Mouse (Mus musculus): Measurements from ENCODE around the gene Olfr1447.

Gene Olfr1447

DNA sequence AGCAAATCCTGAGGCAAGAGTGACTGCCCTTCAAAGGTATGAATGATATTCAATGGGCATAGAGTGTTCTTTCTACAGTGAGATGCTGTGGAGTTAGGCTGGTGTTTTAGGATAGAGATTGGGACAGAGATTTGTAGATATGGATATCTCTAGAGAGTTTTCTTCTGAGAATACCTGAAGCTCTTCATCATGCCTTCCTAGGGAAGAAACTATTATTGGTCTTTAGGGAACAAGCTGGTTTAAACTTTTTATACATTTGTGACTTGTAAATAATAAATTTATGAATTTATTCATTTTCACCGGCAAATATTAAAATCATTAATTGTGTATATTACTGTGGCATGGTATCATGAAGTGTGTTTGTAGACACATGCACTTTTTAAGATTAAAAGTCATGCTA lies at the start of gene Olfr1447:
Olfr1447 (minus strand) TSS at position 101 of the 400 bp plus-strand sequence.
- DNase-seq (ENCODE audit: low read depth, low spot score) = no peak

DNA sequence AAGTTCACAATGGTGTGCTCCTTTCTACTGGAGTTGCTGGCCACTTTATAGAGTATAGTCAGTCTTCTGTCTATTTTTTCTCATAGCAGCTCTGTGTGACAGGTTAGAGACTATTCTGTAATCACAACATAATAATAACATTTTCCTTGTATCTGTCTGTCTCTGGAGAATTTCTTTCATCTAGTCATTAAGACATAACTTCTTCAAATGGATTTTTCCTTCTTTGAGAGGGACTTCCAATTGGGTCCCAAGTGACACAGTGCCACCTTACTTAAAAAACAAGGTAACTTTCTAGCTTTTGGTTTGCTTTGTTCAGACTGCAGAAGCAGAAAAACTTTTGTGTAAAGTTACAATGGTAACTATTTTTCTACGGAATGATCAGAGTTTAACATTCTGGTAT lies 46.4 kb upstream of the Olfr1447 start, which contains the start of gene Olfr1450:
Olfr1450 (plus strand) TSS at position 301 of the 400 bp plus-strand sequence.
- DNase-seq (ENCODE audit: low read depth, low spot score) = no peak

DNA sequence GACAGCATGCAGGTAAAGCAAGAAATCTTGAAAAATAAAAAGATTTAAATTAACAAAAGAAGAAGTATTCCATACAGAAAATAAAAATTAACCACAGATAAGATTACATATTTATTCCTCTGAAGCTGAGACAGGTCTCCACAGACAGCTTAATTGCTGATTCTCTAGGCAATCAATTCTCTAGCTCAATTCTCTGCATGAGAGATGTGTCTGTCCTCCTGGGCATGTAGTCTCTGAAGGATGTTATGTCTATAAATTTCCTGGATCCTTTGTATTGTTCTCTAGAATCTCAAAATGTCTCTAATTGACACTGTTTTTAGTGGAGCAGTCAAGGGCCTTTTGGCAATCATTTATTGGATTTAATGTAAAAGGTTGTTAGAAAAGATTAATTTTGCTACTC lies 27.0 kb upstream of the Olfr1447 start, which contains the start of gene Olfr1449:
Olfr1449 (plus strand) TSS at position 301 of the 400 bp plus-strand sequence.
- DNase-seq (ENCODE audit: low read depth, low spot score) = no peak

DNA sequence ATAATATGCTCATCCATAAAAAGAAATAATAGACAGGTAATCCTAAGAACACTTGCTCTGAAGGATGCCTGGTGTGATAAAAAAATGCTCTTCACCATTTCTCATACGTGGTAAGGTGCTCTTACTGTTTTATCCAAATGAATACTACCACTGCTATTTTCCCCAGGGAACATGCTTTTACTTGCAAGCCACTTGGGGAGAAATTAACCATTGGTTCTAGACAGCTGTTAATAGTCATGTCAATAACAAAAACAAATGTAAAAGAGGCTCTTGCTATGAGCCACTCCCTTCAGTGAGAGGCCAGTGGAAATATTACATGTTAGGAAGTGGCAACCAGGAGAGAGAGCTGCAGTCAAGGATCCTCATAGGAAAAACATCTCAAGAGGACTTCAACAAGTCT lies 20.8 kb upstream of the Olfr1447 start, which contains the start of gene Olfr1448:
Olfr1448 (minus strand) TSS at position 101 of the 400 bp plus-strand sequence.
- no peak for DNase-seq (ENCODE audit: low read depth, low spot score)

DNA sequence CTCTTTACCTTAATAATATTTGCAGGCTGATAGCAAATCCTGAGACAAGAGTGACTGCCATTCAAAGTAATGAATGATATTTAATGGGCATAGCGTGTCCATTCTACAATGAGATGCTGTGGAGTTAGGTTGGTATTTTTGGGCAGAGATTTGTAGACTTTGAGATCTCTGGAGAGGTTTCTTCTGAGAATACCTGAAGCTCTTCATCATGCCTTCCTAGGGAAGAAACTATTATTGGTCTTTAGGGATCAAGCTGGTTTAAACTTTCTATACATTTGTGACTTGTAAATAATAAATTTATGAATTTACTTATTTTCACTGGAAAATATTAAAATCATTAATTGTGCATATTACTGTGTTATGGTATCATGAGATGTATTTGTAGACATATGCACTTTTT lies 10.1 kb downstream of the Olfr1447 start, which contains the start of gene Olfr1446:
Olfr1446 (minus strand) TSS at position 101 of the 400 bp plus-strand sequence.
- no peak for DNase-seq (ENCODE audit: low read depth, low spot score)

DNA sequence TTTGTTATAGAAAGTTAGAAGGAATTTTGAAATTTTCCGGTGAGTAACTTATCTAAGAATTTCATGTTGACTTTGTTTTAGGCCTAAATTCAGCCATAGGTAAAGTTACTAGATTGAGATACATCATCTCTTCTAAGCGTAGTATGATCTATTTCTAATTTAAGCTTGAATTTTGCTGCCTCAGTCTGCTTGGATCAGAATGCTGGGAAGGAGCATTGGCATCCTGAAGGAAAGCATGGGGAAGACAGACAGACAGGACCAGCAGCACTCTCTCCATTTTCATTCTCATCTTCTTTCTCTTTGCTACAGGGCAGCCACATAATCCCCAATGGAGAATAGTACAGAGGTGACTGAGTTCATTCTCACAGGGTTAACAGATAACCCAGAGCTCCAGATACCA lies 20.0 kb downstream of the Olfr1447 start, which contains the start of gene Olfr1445:
Olfr1445 (plus strand) TSS at position 301 of the 400 bp plus-strand sequence.
- DNase-seq (ENCODE audit: low read depth, low spot score) = no peak

DNA sequence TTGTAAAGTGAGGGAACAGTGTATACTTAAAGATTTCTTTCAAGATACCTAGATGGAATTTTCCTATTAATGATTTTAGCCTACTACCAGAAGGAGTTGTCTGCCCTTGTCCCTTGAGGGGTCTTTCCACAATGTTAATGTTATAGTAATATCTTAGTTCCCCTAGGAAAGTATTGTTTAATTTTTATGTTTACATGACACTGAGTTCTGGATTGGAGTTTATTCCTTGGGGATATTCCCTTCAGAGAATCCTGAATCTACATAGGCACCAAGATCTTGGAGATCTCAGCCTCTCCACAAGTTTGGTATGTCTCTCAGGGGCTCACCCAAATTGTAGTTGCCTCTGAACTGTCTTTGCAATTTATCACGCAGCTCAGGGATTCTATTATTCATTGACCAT lies 46.6 kb downstream of the Olfr1447 start, which contains the start of gene Olfr1444:
Olfr1444 (plus strand) TSS at position 301 of the 400 bp plus-strand sequence.
- DNase-seq (ENCODE audit: low read depth, low spot score) = no peak
